Mouse (Mus musculus) mesoderm, embryonic 11.5 days (tissue): ENCODE data around the gene Srgap1.

Experiments used
- DNase-seq: peaks from one replicate; pipeline ENCODE4 v3.0.0-alpha.2; 2012; ENCODE audit warnings: low read depth, low spot score

The Srgap1 gene

GRCm38 (mm10) chr10:121764469-121765173 is 282.5 kb downstream of the Srgap1 start:
- DNase-seq = no peak

- DNase-seq = no peak
These were observed 283.9 kb downstream of the Srgap1 start for GRCm38 (mm10) chr10:121763191-121763590.

GRCm38 (mm10) chr10:121762141-121762540 is 285.0 kb downstream of the Srgap1 start:
- no peak for DNase-seq

GRCm38 (mm10) chr10:121759095-121759494 is 288.0 kb downstream of the Srgap1 start:
- peak; percentile 37 for DNase-seq

GRCm38 (mm10) chr10:121756677-121757076 is 290.4 kb downstream of the Srgap1 start:
- DNase-seq = no peak

- DNase-seq = no peak
These were observed 291.3 kb downstream of the Srgap1 start for GRCm38 (mm10) chr10:121755822-121756221.

- no peak for DNase-seq
These were observed 292.9 kb downstream of the Srgap1 start for GRCm38 (mm10) chr10:121754237-121754636.

- no peak for DNase-seq
These were observed 296.9 kb downstream of the Srgap1 start for GRCm38 (mm10) chr10:121750175-121750574.

- peak; percentile 25 for DNase-seq
These were observed 304.8 kb downstream of the Srgap1 start for GRCm38 (mm10) chr10:121742336-121742735.

GRCm38 (mm10) chr10:121739548-121740505 is 307.3 kb downstream of the Srgap1 start, which contains the start of gene BC048403:
Gene BC048403, plus strand, starts transcription at chr10:121739937.
- DNase-seq = peak; percentile 91

- DNase-seq = no peak
These were observed 309.9 kb downstream of the Srgap1 start for GRCm38 (mm10) chr10:121737256-121737655.

- DNase-seq = no peak
These were observed 314.6 kb downstream of the Srgap1 start for GRCm38 (mm10) chr10:121732542-121732941.

- no peak for DNase-seq
These were observed 315.9 kb downstream of the Srgap1 start for GRCm38 (mm10) chr10:121731048-121731725.
